Mouse (Mus musculus) heart, postnatal 0 days (tissue): ENCODE measurements around the gene Cops7b. TPM values are rescaled to one million over a fixed set of nuclear protein-coding genes. Genes with fewer than 3 reads are reported as not detected.

Source experiments
- ATAC-seq: fragments of 200-750 bp; cut with Nextera tagmentation; 2 replicates; pipeline ENCODE4 v1.8.0; 2017; ENCODE audit warnings: low read depth, moderate number of reproducible peaks, moderate library complexity; ENCODE audit not compliant: insufficient read depth
- DNase-seq: peaks from one replicate; pipeline ENCODE4 v3.0.0-alpha.2; 2016; ENCODE audit warnings: low spot score
- H3K27ac ChIP-seq: fragments of 300-500 bp; sonication (generic); 2 replicates; pipeline ENCODE4 v1.5.1; 2014; ENCODE audit warnings: low read depth, mild to moderate bottlenecking
- H3K27me3 ChIP-seq: fragments of 300-500 bp; sonication (generic); 2 replicates; pipeline ENCODE4 v1.6.1; 2014; ENCODE audit warnings: low read length, mixed read lengths; ENCODE audit not compliant: control insufficient read depth, insufficient read depth
- H3K36me3 ChIP-seq: fragments of 300-500 bp; sonication (generic); replicated peaks from 2 replicates; pipeline ENCODE4 v1.6.1; 2014; ENCODE audit warnings: low read length, mixed read lengths; ENCODE audit not compliant: control insufficient read depth, insufficient read depth
- H3K4me1 ChIP-seq: fragments of 300-500 bp; sonication (generic); 2 replicates; pipeline ENCODE4 v1.6.1; 2014; ENCODE audit warnings: antibody characterized with exemption; ENCODE audit not compliant: control insufficient read depth, insufficient read depth
- H3K4me2 ChIP-seq: fragments of 300-500 bp; sonication (generic); 2 replicates; pipeline ENCODE4 v1.6.1; 2014; ENCODE audit warnings: low read depth, mild to moderate bottlenecking, low read length, moderate library complexity
- H3K4me3 ChIP-seq: fragments of 300-500 bp; sonication (generic); 2 replicates; pipeline ENCODE4 v1.5.1; 2014; ENCODE audit warnings: low read depth, low read length
- H3K9ac ChIP-seq: fragments of 300-500 bp; sonication (generic); replicated peaks from 2 replicates; pipeline ENCODE4 v1.6.1; 2014; ENCODE audit warnings: low read depth, low read length, mixed read lengths
- H3K9me3 ChIP-seq: fragments of 300-500 bp; sonication (generic); replicated peaks from 2 replicates; pipeline ENCODE4 v1.6.1; 2016; ENCODE audit warnings: low read length; ENCODE audit not compliant: control insufficient read depth
- CTCF ChIP-seq: IDR thresholded peaks from 2 replicates; pipeline ENCODE4 v1.5.1; 2016; ENCODE audit warnings: antibody characterized with exemption, control low read depth, low read depth
- EP300 ChIP-seq: IDR thresholded peaks from 2 replicates; pipeline ENCODE4 v1.6.1; 2016; ENCODE audit warnings: antibody characterized with exemption, low read depth
- whole genome bisulfite sequencing: fragments of 180-500 bp; shearing (Covaris S2); extraction: QIAGEN DNeasy Blood & Tissue Kit; methylation state at CpG from one replicate; pipeline ENCODE4 v1.1.7; 2014; 5-methylcytosine and 5-hydroxymethylcytosine counted together
- polyA plus RNA-seq: library from polyadenylated mRNA; unstranded; fragments of >200 nt; fragmentation: Nextera tagmentation; extraction: Ambion mirVana; gene quantifications from 2 replicates; pipeline ENCODE4 v1.2.1, GENCODE M21; 2015
- total RNA-seq: library from RNA; depleted of rRNA; stranded (reverse); fragments of >200 nt; gene quantifications from 2 replicates; pipeline ENCODE4 v1.2.3, GENCODE M21; 2014; ENCODE audit warnings: low replicate concordance

Gene Cops7b
- total and polyA plus RNA-seq, 2 experiments from 2014 or later: 14.0 to 16.0 TPM

DNA sequence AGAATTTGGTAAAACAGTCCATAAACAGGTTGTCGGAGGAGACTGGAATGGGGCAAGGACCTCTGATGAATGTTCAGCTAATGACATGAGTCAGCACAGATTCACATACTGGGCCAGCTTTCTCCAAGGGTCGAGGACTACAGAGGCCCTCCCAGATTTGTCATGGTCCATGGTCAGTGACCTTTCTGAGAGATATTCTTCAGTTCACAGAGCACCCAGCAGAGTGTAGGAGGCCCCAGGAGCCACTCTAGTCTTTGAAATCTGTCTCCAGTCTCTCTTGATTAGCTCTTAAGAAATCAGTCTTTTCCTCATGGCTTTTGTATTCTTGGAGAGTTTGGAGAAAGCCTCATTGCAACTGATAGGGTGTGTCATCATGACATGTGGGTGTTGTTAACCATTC, 39.6 kb downstream of the Cops7b start:
- Histone ChIP-seq H3K9me3 (no peaks in the 10 kb centered on the region), H3K4me1 (no peaks in the 10 kb centered on the region), H3K4me2 (no peak overlapping the region), H3K27ac (no peak overlapping the region), H3K27me3 (no peaks in the 10 kb centered on the region), H3K36me3 (no peaks in the 10 kb centered on the region), H3K4me3 (no peak overlapping the region), H3K9ac (no peak overlapping the region)
- no peak for TF ChIP-seq CTCF
- no peak for TF ChIP-seq EP300
- DNase-seq (no peak), ATAC-seq (no peak)
- whole genome bisulfite sequencing: 73% methylated on average over 2 of the region's 2 CpGs

DNA sequence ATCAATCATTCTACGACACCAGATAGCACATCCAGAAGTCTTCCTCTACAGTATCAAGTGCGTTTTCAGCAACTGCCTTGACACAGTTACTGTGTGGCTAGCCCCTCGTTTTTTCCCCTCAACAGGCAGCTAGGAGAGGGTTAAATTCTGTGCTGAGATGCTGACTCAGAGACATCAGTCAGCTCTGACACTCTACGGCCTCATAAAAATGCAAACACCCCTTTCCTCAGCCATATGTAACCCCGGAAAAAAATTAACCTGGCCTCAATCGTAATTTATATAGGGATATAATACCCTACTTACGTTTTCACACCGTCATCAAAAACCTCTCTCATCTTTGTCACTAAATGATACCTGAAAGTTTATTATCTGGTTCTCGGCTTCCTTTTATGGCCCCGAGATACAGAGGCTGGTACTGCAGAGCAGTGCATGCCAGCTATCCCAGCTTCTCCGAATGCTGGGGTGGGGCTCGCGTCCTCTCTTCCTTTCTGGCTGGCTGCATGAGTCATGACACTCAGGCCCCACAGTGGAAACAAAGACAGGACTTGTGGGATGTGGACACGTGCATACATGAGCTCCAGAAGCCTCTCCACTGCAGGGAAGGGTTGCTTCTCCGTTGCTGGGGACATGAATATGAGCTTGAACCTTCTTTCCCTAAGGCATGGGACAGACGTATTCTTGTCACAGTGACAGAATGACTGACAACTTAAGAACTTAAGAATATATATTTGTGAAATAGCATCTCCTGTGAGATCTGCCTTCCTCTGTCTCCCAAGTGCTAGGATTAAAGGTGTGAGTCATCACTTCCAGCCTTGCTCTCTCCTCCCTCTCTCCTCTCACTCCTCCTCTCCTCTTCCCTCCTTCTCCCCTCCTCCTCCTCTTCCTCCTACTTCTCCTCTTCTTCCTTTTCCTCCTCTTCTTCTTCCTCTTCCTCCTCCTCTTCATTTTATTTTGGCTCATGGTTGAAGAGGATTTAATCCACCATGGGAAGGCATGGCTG, 40.6 kb downstream of the Cops7b start:
- Histone ChIP-seq H3K4me1 (no peaks in the 10 kb centered on the region), H3K27me3 (no peaks in the 10 kb centered on the region), H3K27ac (no peak overlapping the region), H3K4me3 (no peak overlapping the region), H3K36me3 (no peaks in the 10 kb centered on the region), H3K9me3 (no peaks in the 10 kb centered on the region), H3K4me2 (no peak overlapping the region), H3K9ac (no peak overlapping the region)
- 36% methylated on average over 16 of the region's 16 CpGs for WGBS
- 0 out of 2 replicates have a peak, but pooled peaks have one; percentile 41 for ATAC-seq
- TF ChIP-seq EP300: no peak
- no peak for TF ChIP-seq CTCF
- peak; percentile 9 for DNase-seq

DNA sequence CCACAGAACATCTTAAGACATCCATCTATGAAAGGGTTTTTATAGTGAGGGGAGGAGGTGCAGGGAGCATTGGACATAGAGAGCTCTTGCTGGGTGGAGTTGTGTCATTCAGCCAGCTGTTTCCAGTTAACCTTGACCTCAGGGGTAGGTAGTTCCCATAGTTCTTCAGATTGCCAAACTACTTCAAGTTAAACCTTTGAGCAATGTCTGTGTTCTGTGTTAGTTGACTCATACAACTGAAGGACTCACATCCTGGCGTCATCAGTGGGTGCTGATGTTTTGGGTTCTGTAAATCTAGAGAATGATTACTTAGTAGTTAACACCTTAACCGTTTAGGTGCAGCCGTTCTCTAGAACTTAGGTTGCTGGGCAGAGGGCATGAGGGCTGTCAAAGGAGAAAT, 45.6 kb downstream of the Cops7b start:
- Histone ChIP-seq H3K36me3 (no peaks in the 10 kb centered on the region), H3K27me3 (no peaks in the 10 kb centered on the region), H3K27ac (no peak overlapping the region), H3K4me2 (no peak overlapping the region), H3K9ac (no peak overlapping the region), H3K4me3 (no peak overlapping the region), H3K4me1 (no peaks in the 10 kb centered on the region), H3K9me3 (no peaks in the 10 kb centered on the region)
- TF ChIP-seq CTCF (no peak), EP300 (no peak)
- DNase-seq (no peak), ATAC-seq (no peak)
- 61% methylated on average over 3 of the region's 3 CpGs for WGBS

DNA sequence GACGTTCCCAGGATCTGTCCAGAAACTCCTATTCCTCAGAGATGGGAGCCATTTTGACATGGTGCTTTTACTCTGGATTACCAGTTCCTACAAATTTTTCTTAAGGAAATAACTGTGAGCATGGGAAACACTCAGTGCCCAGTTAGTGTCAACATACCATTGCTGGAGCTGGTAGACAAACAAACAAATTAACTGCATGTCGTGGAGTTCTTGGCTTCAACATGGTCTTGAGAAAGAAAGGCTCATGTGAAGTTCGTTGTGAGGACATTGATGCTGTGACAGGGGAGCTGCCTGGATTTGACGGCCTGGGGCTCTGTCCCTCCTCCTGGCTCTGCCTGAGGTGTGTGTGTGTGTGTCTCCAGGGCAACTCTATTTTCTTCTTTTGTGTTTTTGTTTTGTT, 47.2 kb downstream of the Cops7b start:
- Histone ChIP-seq H3K27ac (no peak overlapping the region), H3K9ac (no peak overlapping the region), H3K36me3 (no peaks in the 10 kb centered on the region), H3K4me2 (no peak overlapping the region), H3K9me3 (no peaks in the 10 kb centered on the region), H3K27me3 (no peaks in the 10 kb centered on the region), H3K4me3 (no peak overlapping the region), H3K4me1 (no peaks in the 10 kb centered on the region)
- no peak for TF ChIP-seq CTCF
- no peak for TF ChIP-seq EP300
- WGBS: 48% methylated on average over 4 of the region's 4 CpGs
- no peak for ATAC-seq
- no peak for DNase-seq

DNA sequence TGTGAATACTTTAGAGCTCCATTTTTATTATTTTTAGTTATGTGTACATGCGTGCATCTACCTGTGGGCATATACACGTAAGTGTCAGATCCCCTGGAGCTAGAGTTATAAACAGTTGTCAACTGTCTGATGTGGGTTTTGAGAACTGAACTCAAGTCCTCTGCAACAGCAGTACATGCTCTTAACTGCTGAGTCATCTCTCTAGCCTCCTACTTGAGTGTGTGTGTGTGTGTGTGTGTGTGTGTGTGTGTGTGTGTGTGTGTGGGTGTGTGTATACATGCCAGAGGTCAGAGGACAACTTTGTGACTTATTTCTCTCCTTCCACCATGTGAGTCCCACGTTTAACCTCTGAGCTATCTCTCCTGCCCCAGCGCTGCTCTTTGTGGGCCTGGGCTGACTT, 47.8 kb downstream of the Cops7b start:
- TF ChIP-seq CTCF (no peak), EP300 (no peak)

More for the DNA sequence above, 47.8 kb downstream of the Cops7b start:
- H3K4me1 ChIP-seq: no peaks in the 10 kb centered on the region
- H3K27ac ChIP-seq: no peak overlapping the region
- H3K4me2 ChIP-seq: no peak overlapping the region
- H3K9me3 ChIP-seq: no peaks in the 10 kb centered on the region
- no peaks in the 10 kb centered on the region for H3K36me3 ChIP-seq
- H3K9ac ChIP-seq: no peak overlapping the region
- 76% methylated on average over 4 of the region's 4 CpGs for WGBS
- no peak overlapping the region for H3K4me3 ChIP-seq
- no peaks in the 10 kb centered on the region for H3K27me3 ChIP-seq
- no peak for DNase-seq
- no peak for ATAC-seq
